Comparison of ENCODE assay signal across 8 mouse cellular contexts in genomic region chr8:122611295-122612133, GRCm38 (mm10). TPM values are rescaled to one million over a fixed set of nuclear protein-coding genes. Genes with fewer than 3 reads are reported as not detected.
DNase-seq lines count a peak whose midpoint lies in the region; ATAC-seq and TF ChIP-seq lines count a peak whose summit lies in the region.

Gene Galns, minus strand, starts transcription at chr8:122611463.
Gene Trappc2l, plus strand, starts transcription at chr8:122611640.

- H3K4me3 ChIP-seq in bone marrow macrophage, adult 2 months (ENCODE audit: insufficient read depth, low read length), result peak within 1 kb of the TSS; percentile 81
- H3K4me3 ChIP-seq in embryonic fibroblast, embryonic 13.5 days (ENCODE audit: insufficient read depth, low read length), result peak within 1 kb of the TSS; percentile 85
- peak within 1 kb of the TSS; percentile 71 for H3K4me3 ChIP-seq in kidney, embryonic 14.5 days (ENCODE audit: low read length)
- peak within 1 kb of the TSS; percentile 72 for H3K4me3 ChIP-seq in limb, embryonic 15.5 days

- 0 out of 2 replicates have a peak, but pooled peaks have one; percentile 37 for TF ChIP-seq POLR2A in bone marrow macrophage, adult 2 months (IDR thresholded peaks at IDR 0.05; ENCODE audit: borderline replicate concordance, low read depth, low read length)
- TF ChIP-seq POLR2A in embryonic fibroblast, embryonic 13.5 days (IDR thresholded peaks at IDR 0.05; ENCODE audit: low read depth, low read length), result peak; percentile 75

- H3K4me1 ChIP-seq in bone marrow macrophage, adult 2 months (ENCODE audit: control insufficient read depth, insufficient read depth, low read length), result peaks cover 13% of the 10 kb centered on the region
- peaks cover 3% of the 10 kb centered on the region; the same call in 1 of the 2 replicates for H3K4me1 ChIP-seq in embryonic fibroblast, embryonic 13.5 days (ENCODE audit: control insufficient read depth, insufficient read depth, low read length)
- H3K4me1 ChIP-seq in kidney, embryonic 14.5 days (ENCODE audit: control insufficient read depth, insufficient read depth, low read length), result peaks cover 8% of the 10 kb centered on the region
- H3K4me1 ChIP-seq in limb, embryonic 15.5 days, result peaks cover 32% of the 10 kb centered on the region

- no peaks in the 10 kb centered on the region for H3K36me3 ChIP-seq in kidney, embryonic 14.5 days (ENCODE audit: control insufficient read depth, insufficient read depth, low read length)
- peaks cover 22% of the 10 kb centered on the region for H3K36me3 ChIP-seq in limb, embryonic 15.5 days

- DNase-seq in A20 (ENCODE audit: low read depth, low spot score), result peak; percentile 98
- peak; percentile 94 to 96 for DNase-seq in heart, adult 9 months (ENCODE audit: low spot score in 2 of 2)
- DNase-seq in monocyte, adult 2 months (ENCODE audit: low read depth in 1 of 2, low spot score in 2 of 2), result peak; percentile 89 to 93
- DNase-seq in spleen, postnatal 36 days (ENCODE audit: low spot score in 2 of 2), result peak; percentile 94 to 95

- H3K27me3 ChIP-seq in kidney, embryonic 14.5 days (ENCODE audit: control insufficient read depth, insufficient read depth, low read length), result no peaks in the 10 kb centered on the region
- H3K27me3 ChIP-seq in limb, embryonic 15.5 days, result no peaks in the 10 kb centered on the region

- ATAC-seq in kidney, embryonic 14.5 days (ENCODE audit: low FRiP score, low TSS enrichment), result peak; percentile 95
- peak; percentile 97 for ATAC-seq in limb, embryonic 15.5 days (ENCODE audit: insufficient number of reproducible peaks, low FRiP score, low TSS enrichment, low read depth)

- WGBS in kidney, embryonic 14.5 days, result under 1% methylated on average over 39 of the region's 57 CpGs
- WGBS in limb, embryonic 15.5 days, result under 1% methylated on average over 57 of the region's 57 CpGs

- H3K4me2 ChIP-seq in kidney, embryonic 14.5 days (replicated peaks; ENCODE audit: low read depth, low read length), result peak within 1 kb of the TSS; percentile 82
- peak within 1 kb of the TSS; percentile 96 for H3K4me2 ChIP-seq in limb, embryonic 15.5 days

- no peaks in the 10 kb centered on the region for H3K9me3 ChIP-seq in kidney, embryonic 14.5 days (ENCODE audit: control insufficient read depth, low read length)
- H3K9me3 ChIP-seq in limb, embryonic 15.5 days, result no peaks in the 10 kb centered on the region

- peak within 1 kb of the TSS; percentile 85 for H3K27ac ChIP-seq in bone marrow macrophage, adult 2 months (ENCODE audit: insufficient read depth, low read depth, low read length)
- H3K27ac ChIP-seq in embryonic fibroblast, embryonic 13.5 days (ENCODE audit: insufficient read depth, low read length), result peak within 1 kb of the TSS; percentile 36; the same call in 1 of the 2 replicates
- H3K27ac ChIP-seq in kidney, embryonic 14.5 days (ENCODE audit: low read depth, low read length), result peak within 1 kb of the TSS; percentile 83
- H3K27ac ChIP-seq in limb, embryonic 15.5 days, result peak within 1 kb of the TSS; percentile 78

- peak within 1 kb of the TSS; percentile 64 for H3K9ac ChIP-seq in kidney, embryonic 14.5 days (ENCODE audit: low read depth, low read length)
- peak within 1 kb of the TSS; percentile 64 for H3K9ac ChIP-seq in limb, embryonic 15.5 days

- no peak for TF ChIP-seq CTCF in bone marrow macrophage, adult 2 months (IDR thresholded peaks at IDR 0.05; ENCODE audit: low read depth, low read length)
- no peak for TF ChIP-seq CTCF in embryonic fibroblast, embryonic 13.5 days (IDR thresholded peaks at IDR 0.05; ENCODE audit: borderline replicate concordance, insufficient read depth, low read length)

RNA-seq across cellular contexts. Expression of gene Galns, which starts in this region (rescaled TPM):
- 32.8 and 36.7 TPM in 2 replicates for polyA plus RNA-seq in bone marrow macrophage, adult 2 months (2012; ENCODE audit: insufficient read depth, insufficient read length, missing spikeins)
- polyA plus RNA-seq in embryonic fibroblast, embryonic 13.5 days (2011; ENCODE audit: insufficient read length, low read depth, missing spikeins), result 12.1 and 15.4 TPM in 2 replicates
- polyA plus RNA-seq in kidney, embryonic 14.5 days (2014; fragmentation: Nextera tagmentation; extraction: Ambion mirVana), result 10.6 and 14.7 TPM in 2 replicates
- polyA plus RNA-seq in limb, embryonic 15.5 days (2015; fragmentation: Nextera tagmentation; extraction: Ambion mirVana), result 12.0 and 16.6 TPM in 2 replicates

RNA-seq across cellular contexts. Expression of gene Trappc2l, which starts in this region (rescaled TPM):
- 55.0 and 59.6 TPM in 2 replicates for polyA plus RNA-seq in bone marrow macrophage, adult 2 months (2012; ENCODE audit: insufficient read depth, insufficient read length, missing spikeins)
- polyA plus RNA-seq in embryonic fibroblast, embryonic 13.5 days (2011; ENCODE audit: insufficient read length, low read depth, missing spikeins), result 44.2 and 45.8 TPM in 2 replicates
- polyA plus RNA-seq in kidney, embryonic 14.5 days (2014; fragmentation: Nextera tagmentation; extraction: Ambion mirVana), result 59.8 and 74.9 TPM in 2 replicates
- polyA plus RNA-seq in limb, embryonic 15.5 days (2015; fragmentation: Nextera tagmentation; extraction: Ambion mirVana), result 48.9 and 60.1 TPM in 2 replicates

Comparison
In these comparisons a context has a peak if more than half of its experiments do, and no peak if none do; other contexts are left out.
1. Peak in every context shown above with its lines: DNase-seq, ATAC-seq, H3K4me3 ChIP-seq and H3K27ac ChIP-seq.